Mouse (Mus musculus) cortical plate, adult 2 months (tissue): Measurements from ENCODE around the gene Trp63.

ENCODE experiments used
- CTCF ChIP-seq: fragments of 200-500 bp; IDR thresholded peaks from 2 replicates; pipeline ENCODE4 v1.5.1; 2011; ENCODE audit warnings: mild to moderate bottlenecking, control low read depth, low read length; ENCODE audit not compliant: insufficient read depth; ENCODE audit errors: extremely low read depth
- POLR2A ChIP-seq: fragments of 200-500 bp; IDR thresholded peaks from 2 replicates; pipeline ENCODE4 v1.6.1; 2011; ENCODE audit warnings: mild to moderate bottlenecking, low read length, control low read depth; ENCODE audit not compliant: insufficient read depth; ENCODE audit errors: extremely low read depth

GRCm38 (mm10) chr16:25875681-25876080 lies 192.1 kb downstream of the Trp63 start:
- TF ChIP-seq CTCF, result no peak
- TF ChIP-seq POLR2A, result no peak
